Mouse (Mus musculus): ENCODE measurements around the gene B3galnt1.

B3galnt1 gene

GRCm38 (mm10) chr3:69598261-69599165, at the start of gene B3galnt1:
B3galnt1 (minus strand) TSS chr3:69598960.
- in situ Hi-C loops (cut with MboI, MseI) = no loop called here

GRCm38 (mm10) chr3:69634521-69634920, 35.8 kb upstream of the B3galnt1 start:
- in situ Hi-C loops (cut with MboI, MseI) = no loop called here

GRCm38 (mm10) chr3:69633706-69634420, 35.1 kb upstream of the B3galnt1 start:
- in situ Hi-C loops (cut with MboI, MseI) = no loop called here

- in situ Hi-C loops (cut with MboI, MseI) = no loop called here
Observed at GRCm38 (mm10) chr3:69626963-69627590, 28.3 kb upstream of the B3galnt1 start.

- in situ Hi-C loops (cut with MboI, MseI) = no loop called here
Observed at GRCm38 (mm10) chr3:69626213-69626962, 27.6 kb upstream of the B3galnt1 start.

GRCm38 (mm10) chr3:69624182-69624581, 25.4 kb upstream of the B3galnt1 start:
- in situ Hi-C loops (cut with MboI, MseI) = no loop called here

GRCm38 (mm10) chr3:69607909-69608308, 9.1 kb upstream of the B3galnt1 start:
- in situ Hi-C loops (cut with MboI, MseI) = no loop called here

GRCm38 (mm10) chr3:69607468-69607867, 8.7 kb upstream of the B3galnt1 start:
- in situ Hi-C loops (cut with MboI, MseI) = no loop called here

- in situ Hi-C loops (cut with MboI, MseI) = no loop called here
Observed at GRCm38 (mm10) chr3:69606923-69607322, 8.2 kb upstream of the B3galnt1 start.

- in situ Hi-C loops (cut with MboI, MseI) = no loop called here
Observed at GRCm38 (mm10) chr3:69599166-69599500, 373 bp upstream of the B3galnt1 start.

GRCm38 (mm10) chr3:69597816-69598215, 944 bp downstream of the B3galnt1 start:
- in situ Hi-C loops (cut with MboI, MseI) = no loop called here

GRCm38 (mm10) chr3:69597211-69597610, 1.5 kb downstream of the B3galnt1 start:
- in situ Hi-C loops (cut with MboI, MseI) = no loop called here

GRCm38 (mm10) chr3:69596116-69596515, 2.6 kb downstream of the B3galnt1 start:
- in situ Hi-C loops (cut with MboI, MseI) = no loop called here

- in situ Hi-C loops (cut with MboI, MseI) = no loop called here
Observed at GRCm38 (mm10) chr3:69594071-69594470, 4.7 kb downstream of the B3galnt1 start.

- in situ Hi-C loops (cut with MboI, MseI) = no loop called here
Observed at GRCm38 (mm10) chr3:69593426-69593825, 5.3 kb downstream of the B3galnt1 start.

- in situ Hi-C loops (cut with MboI, MseI) = no loop called here
Observed at GRCm38 (mm10) chr3:69588101-69588760, 10.5 kb downstream of the B3galnt1 start.

GRCm38 (mm10) chr3:69583798-69584197, 15.0 kb downstream of the B3galnt1 start:
- in situ Hi-C loops (cut with MboI, MseI) = no loop called here

GRCm38 (mm10) chr3:69578791-69579190, 20.0 kb downstream of the B3galnt1 start:
- in situ Hi-C loops (cut with MboI, MseI) = loop anchor here (10.0 kb wide), 1 partner anchor 126 kb away; no protein-coding TSS in a partner anchor

- in situ Hi-C loops (cut with MboI, MseI) = loop anchor here (10.0 kb wide), 1 partner anchor 128 kb away; no protein-coding TSS in a partner anchor
Observed at GRCm38 (mm10) chr3:69576715-69577114, 22.0 kb downstream of the B3galnt1 start.

GRCm38 (mm10) chr3:69575577-69575976, 23.2 kb downstream of the B3galnt1 start:
- in situ Hi-C loops (cut with MboI, MseI) = loop anchor here (10.0 kb wide), 1 partner anchor 129 kb away; no protein-coding TSS in a partner anchor

- in situ Hi-C loops (cut with MboI, MseI) = loop anchor here (10.0 kb wide), 1 partner anchor 132 kb away; no protein-coding TSS in a partner anchor
Observed at GRCm38 (mm10) chr3:69572561-69572960, 26.2 kb downstream of the B3galnt1 start.

Measured in T-helper 1 cell (primary cell).